Mouse (Mus musculus): ENCODE measurements around the gene Reg3a. TPM values are rescaled to one million over a fixed set of nuclear protein-coding genes. Genes with fewer than 3 reads are reported as not detected.

Reg3a gene
- polyA plus RNA-seq, 1 experiment from 2014 or later, result not detected

Other genes starting within 250 kb of the Reg3a start
- not detected in 2 replicates for gene Reg3b, start 10.1 kb upstream of the Reg3a start, polyA plus RNA-seq (2016; fragmentation: Nextera tagmentation; extraction: Ambion mirVana)
- gene Reg3d, start 1.8 kb upstream of the Reg3a start, polyA plus RNA-seq (2016; fragmentation: Nextera tagmentation; extraction: Ambion mirVana), result not detected in 2 replicates
- not detected in 2 replicates for gene Reg2, start 14.9 kb downstream of the Reg3a start, polyA plus RNA-seq (2016; fragmentation: Nextera tagmentation; extraction: Ambion mirVana)
- not detected in 2 replicates for gene Reg1, start 42.0 kb downstream of the Reg3a start, polyA plus RNA-seq (2016; fragmentation: Nextera tagmentation; extraction: Ambion mirVana)
- not detected in 2 replicates for gene Reg3g, start 88.2 kb downstream of the Reg3a start, polyA plus RNA-seq (2016; fragmentation: Nextera tagmentation; extraction: Ambion mirVana)